Mouse (Mus musculus) MEL (cell line): ENCODE measurements around the gene Gm8068.
"Not testable (repeated sequence)": the region's sequence is repeated elsewhere in the genome, so short reads cannot be mapped to it uniquely, and the experiment has no call there.

Experiments
- EP300 ChIP-seq, 2 experiments: IDR thresholded peaks; 2 replicates each; pipeline ENCODE4 v1.6.1; 2011; ENCODE audit warnings: improper control_type of control experiment in 2 of 2, low read length in 2 of 2, low read depth in 1 of 2, mild to moderate bottlenecking in 1 of 2
- KAT2A ChIP-seq: conservative IDR thresholded peaks from 2 replicates; pipeline ENCODE4 v1.6.1; 2012; ENCODE audit warnings: low read depth, low read length, improper control_type of control experiment, inconsistent platforms
- MEF2A ChIP-seq: IDR thresholded peaks from 2 replicates; pipeline ENCODE4 v1.6.1; 2014; ENCODE audit warnings: low read depth, mild to moderate bottlenecking, inconsistent platforms, low read length, improper control_type of control experiment; ENCODE audit not compliant: poor library complexity, insufficient replicate concordance, severe bottlenecking; ENCODE audit errors: extremely low read depth
- POLR2A ChIP-seq, 2 experiments: IDR thresholded peaks; 2 replicates each; pipeline ENCODE4 v1.6.1; 2011 to 2012; ENCODE audit warnings: low read length in 2 of 2, mild to moderate bottlenecking in 2 of 2, control low read depth in 1 of 2, improper control_type of control experiment in 1 of 2, low read depth in 1 of 2, moderate library complexity in 1 of 2; ENCODE audit not compliant: control insufficient read depth in 1 of 2, insufficient read depth in 1 of 2, poor library complexity in 1 of 2

GRCm38 (mm10) chr14:41648176-41648575 lies 53.5 kb downstream of the Gm8068 start:
- not testable (repeated sequence) for TF ChIP-seq KAT2A; MEF2A; POLR2A (IDR thresholded peaks at IDR 0.05; ENCODE audit: control insufficient read depth in 1 of 2, insufficient read depth in 1 of 2, low read depth in 1 of 2, low read length in 2 of 2, poor library complexity in 1 of 2); EP300 (IDR thresholded peaks at IDR 0.05; ENCODE audit: low read depth in 1 of 2, low read length in 2 of 2)
